Mouse (Mus musculus): ENCODE measurements around the gene Cel.

The Cel gene

GRCm38 (mm10) chr2:28585043-28585571 is 21.9 kb upstream of the Cel start:
- peak; percentile 88 for DNase-seq

GRCm38 (mm10) chr2:28583651-28584050 is 20.4 kb upstream of the Cel start, which contains the start of gene Gtf3c5:
Gene Gtf3c5 (minus strand): TSS chr2:28583751.
- peak; percentile 39 for DNase-seq

GRCm38 (mm10) chr2:28582647-28583353 is 19.6 kb upstream of the Cel start:
- DNase-seq: peak; percentile 90

GRCm38 (mm10) chr2:28578003-28578402 is 14.8 kb upstream of the Cel start:
- DNase-seq: no peak

GRCm38 (mm10) chr2:28576815-28577214 is 13.6 kb upstream of the Cel start:
- no peak for DNase-seq

- DNase-seq: no peak
These were observed 12.1 kb upstream of the Cel start for GRCm38 (mm10) chr2:28575341-28575740.

- DNase-seq: no peak
These were observed 6.7 kb upstream of the Cel start for GRCm38 (mm10) chr2:28569903-28570302.

- no peak for DNase-seq
These were observed 3.3 kb upstream of the Cel start for GRCm38 (mm10) chr2:28566545-28566944.

GRCm38 (mm10) chr2:28564380-28564779 is 1.2 kb upstream of the Cel start:
- no peak for DNase-seq

- DNase-seq: no peak
These were observed 627 bp upstream of the Cel start for GRCm38 (mm10) chr2:28563830-28564229.

- no peak for DNase-seq
These were observed 5.8 kb downstream of the Cel start for GRCm38 (mm10) chr2:28557452-28557851.

- DNase-seq: no peak
These were observed 10.9 kb downstream of the Cel start for GRCm38 (mm10) chr2:28552301-28552700.

GRCm38 (mm10) chr2:28549157-28549556 is 14.0 kb downstream of the Cel start:
- peak; percentile 45 for DNase-seq

- peak; percentile 88 for DNase-seq
These were observed 15.7 kb downstream of the Cel start for GRCm38 (mm10) chr2:28547237-28548172.

- DNase-seq: peak; percentile 54
These were observed 16.6 kb downstream of the Cel start for GRCm38 (mm10) chr2:28546560-28546959.

GRCm38 (mm10) chr2:28545976-28546375 is 17.2 kb downstream of the Cel start:
- DNase-seq: peak; percentile 85

- peak; percentile 94 for DNase-seq
These were observed 19.3 kb downstream of the Cel start for GRCm38 (mm10) chr2:28543894-28544293.

GRCm38 (mm10) chr2:28540587-28541227 is 22.5 kb downstream of the Cel start:
- no peak for DNase-seq

- DNase-seq: no peak
These were observed 23.3 kb downstream of the Cel start for GRCm38 (mm10) chr2:28539949-28540348.

GRCm38 (mm10) chr2:28539206-28539605 is 24.0 kb downstream of the Cel start:
- DNase-seq: peak; percentile 76

- peak; percentile 68 for DNase-seq
These were observed 24.4 kb downstream of the Cel start for GRCm38 (mm10) chr2:28538817-28539128.

- DNase-seq: peak; percentile 58
These were observed 25.0 kb downstream of the Cel start for GRCm38 (mm10) chr2:28537995-28538816.

- peak; percentile 57 for DNase-seq
These were observed 25.6 kb downstream of the Cel start for GRCm38 (mm10) chr2:28537634-28537920.

Data from cerebellum, adult 9-10 months (tissue).